Mouse (Mus musculus) G1E (cell line): ENCODE results near the gene Bcar1. TPM values are rescaled to one million over a fixed set of nuclear protein-coding genes. Genes with fewer than 3 reads are reported as not detected.
A peak's percentile ranks its signal among the peaks of the same experiment; 100 is the strongest.

ENCODE experiments used
- ATAC-seq: 2 replicates; pipeline ENCODE4 v1.8.0; 2016; ENCODE audit warnings: mild to moderate bottlenecking; ENCODE audit not compliant: insufficient number of reproducible peaks, poor library complexity, low FRiP score, severe bottlenecking; ENCODE audit errors: extremely low read depth
- DNase-seq: peaks from one replicate; pipeline ENCODE4 v3.0.0; 2012; ENCODE audit warnings: low spot score
- H3K27me3 ChIP-seq: 2 replicates; pipeline ENCODE4 v1.6.1; 2012; ENCODE audit warnings: mild to moderate bottlenecking, low read length, inconsistent platforms; ENCODE audit not compliant: insufficient read depth
- H3K36me3 ChIP-seq: replicated peaks from 2 replicates; pipeline ENCODE3; 2012; ENCODE audit warnings: mild to moderate bottlenecking, inconsistent platforms
- H3K4me1 ChIP-seq: 2 replicates; pipeline ENCODE4 v1.6.1; 2012; ENCODE audit warnings: low read depth, low read length, inconsistent platforms, mixed read lengths; ENCODE audit not compliant: insufficient read depth
- H3K4me3 ChIP-seq: 2 replicates; pipeline ENCODE4 v1.5.1; 2012; ENCODE audit warnings: low read depth, mild to moderate bottlenecking, inconsistent platforms, low read length, moderate library complexity, mixed read lengths
- H3K9me3 ChIP-seq: replicated peaks from 2 replicates; pipeline ENCODE4 v1.6.1; 2012; ENCODE audit warnings: inconsistent platforms
- CTCF ChIP-seq: IDR thresholded peaks from 2 replicates; pipeline ENCODE4 v1.5.1; 2012; ENCODE audit warnings: low read depth, low read length, inconsistent platforms, mixed read lengths
- GATA1 ChIP-seq: IDR thresholded peaks from 2 replicates; pipeline ENCODE4 v1.6.1; 2012; ENCODE audit warnings: borderline replicate concordance, low read length, inconsistent platforms, mixed read lengths
- GATA2 ChIP-seq: IDR thresholded peaks from 2 replicates; pipeline ENCODE4 v1.6.1; 2012; ENCODE audit warnings: low read depth, low read length, inconsistent platforms, borderline replicate concordance
- POLR2AphosphoS5 ChIP-seq: IDR thresholded peaks from 2 replicates; pipeline ENCODE4 v1.6.1; 2012; ENCODE audit warnings: low read depth, low read length, inconsistent platforms; ENCODE audit not compliant: insufficient replicate concordance
- TAL1 ChIP-seq: conservative IDR thresholded peaks from 2 replicates; pipeline ENCODE4 v1.6.1; 2012; ENCODE audit warnings: low read depth, low read length, inconsistent platforms, mixed read lengths
- polyA plus RNA-seq: library from polyadenylated mRNA; stranded (reverse); fragments of >175 nt; gene quantifications from 2 replicates; pipeline ENCODE4 v1.2.3, GENCODE M21; 2012
- total RNA-seq, 2 experiments: library from RNA; stranded (forward) in 1 of 2; stranded (reverse) in 1 of 2; fragments of 200-1000 nt in 1 of 2; fragments of >200 nt in 1 of 2; fragmentation: Nextera tagmentation in 1 of 2; gene quantifications; 2 replicates each; pipeline ENCODE4 v1.2.3; 2014 to 2017

Gene Bcar1
- total and polyA plus RNA-seq, 3 experiments: 0.39 to 1.1 (median 1.0) TPM

GRCm38 (mm10) chr8:111714295-111714694 is 29.3 kb downstream of the Bcar1 start:
- H3K27me3 ChIP-seq: peaks cover 55% of the 10 kb centered on the region
- H3K36me3 ChIP-seq: no peaks in the 10 kb centered on the region
- H3K4me3 ChIP-seq: no peak overlapping the region
- no peak for ATAC-seq
- no peaks in the 10 kb centered on the region for H3K9me3 ChIP-seq
- DNase-seq: no peak
- H3K4me1 ChIP-seq: peaks cover 10% of the 10 kb centered on the region; the same call in 1 of the 2 replicates
- TF ChIP-seq GATA1 (no peak), GATA2 (no peak), TAL1 (no peak), CTCF (no peak), POLR2AphosphoS5 (no peak)

- Histone ChIP-seq H3K36me3 (no peaks in the 10 kb centered on the region), H3K27me3 (peaks cover 57% of the 10 kb centered on the region), H3K4me1 (peaks cover 10% of the 10 kb centered on the region; the same call in 1 of the 2 replicates), H3K9me3 (no peaks in the 10 kb centered on the region), H3K4me3 (no peak overlapping the region)
- TF ChIP-seq TAL1 (no peak), GATA2 (no peak), GATA1 (no peak), CTCF (no peak), POLR2AphosphoS5 (no peak)
- DNase-seq (no peak), ATAC-seq (no peak)
Measured at GRCm38 (mm10) chr8:111713817-111714216, 29.8 kb downstream of the Bcar1 start.

GRCm38 (mm10) chr8:111713291-111713690 is 30.3 kb downstream of the Bcar1 start:
- H3K27me3 ChIP-seq: peaks cover 59% of the 10 kb centered on the region
- TF ChIP-seq GATA2 (no peak), GATA1 (no peak), CTCF (no peak), POLR2AphosphoS5 (no peak), TAL1 (no peak)
- H3K9me3 ChIP-seq: no peaks in the 10 kb centered on the region
- DNase-seq (no peak), ATAC-seq (no peak)
- H3K4me3 ChIP-seq: no peak overlapping the region
- peaks cover 10% of the 10 kb centered on the region; the same call in 1 of the 2 replicates for H3K4me1 ChIP-seq
- no peaks in the 10 kb centered on the region for H3K36me3 ChIP-seq

- Histone ChIP-seq H3K4me3 (no peak overlapping the region), H3K36me3 (no peaks in the 10 kb centered on the region), H3K4me1 (peaks cover 4% of the 10 kb centered on the region; the same call in 1 of the 2 replicates), H3K27me3 (peaks cover 53% of the 10 kb centered on the region), H3K9me3 (no peaks in the 10 kb centered on the region)
- no peak; the same call in 1 of the 2 replicates for ATAC-seq
- DNase-seq: peak; percentile 62
- TF ChIP-seq CTCF (peak; percentile 43; the same call in 1 of the 2 replicates), GATA1 (no peak), GATA2 (no peak)
Measured at GRCm38 (mm10) chr8:111712588-111712987, 31.0 kb downstream of the Bcar1 start.

- H3K4me3 ChIP-seq: no peak overlapping the region
- 0 out of 2 replicates have a peak, but pooled peaks cover 2% of the 10 kb centered on the region for H3K4me1 ChIP-seq
- no peaks in the 10 kb centered on the region for H3K9me3 ChIP-seq
- DNase-seq (no peak), ATAC-seq (no peak)
- TF ChIP-seq GATA2 (no peak), POLR2AphosphoS5 (no peak), GATA1 (no peak), CTCF (no peak), TAL1 (no peak)
- H3K27me3 ChIP-seq: peaks cover 53% of the 10 kb centered on the region
- no peaks in the 10 kb centered on the region for H3K36me3 ChIP-seq
Measured at GRCm38 (mm10) chr8:111712135-111712534, 31.5 kb downstream of the Bcar1 start.

- TF ChIP-seq POLR2AphosphoS5 (no peak), TAL1 (no peak), CTCF (no peak)
- H3K27me3 ChIP-seq: peaks cover 53% of the 10 kb centered on the region
- no peak overlapping the region for H3K4me3 ChIP-seq
- ATAC-seq (no peak), DNase-seq (no peak)
- H3K9me3 ChIP-seq: no peaks in the 10 kb centered on the region
- 0 out of 2 replicates have a peak, but pooled peaks cover 2% of the 10 kb centered on the region for H3K4me1 ChIP-seq
- H3K36me3 ChIP-seq: no peaks in the 10 kb centered on the region
Measured at GRCm38 (mm10) chr8:111710777-111711485, 32.7 kb downstream of the Bcar1 start.

- H3K36me3 ChIP-seq: no peaks in the 10 kb centered on the region
- DNase-seq: no peak
- TF ChIP-seq CTCF (no peak), GATA1 (no peak), POLR2AphosphoS5 (no peak), TAL1 (no peak), GATA2 (no peak)
Measured at GRCm38 (mm10) chr8:111709223-111709622, 34.4 kb downstream of the Bcar1 start.

More at GRCm38 (mm10) chr8:111709223-111709622, 34.4 kb downstream of the Bcar1 start:
- H3K4me1 ChIP-seq: 0 out of 2 replicates have a peak, but pooled peaks cover 2% of the 10 kb centered on the region
- H3K9me3 ChIP-seq: no peaks in the 10 kb centered on the region
- no peak overlapping the region for H3K4me3 ChIP-seq
- H3K27me3 ChIP-seq: peaks cover 66% of the 10 kb centered on the region
- no peak for ATAC-seq
